Mouse (Mus musculus) NIH3T3 (cell line): Measurements from ENCODE around the gene Tmem262.
A peak's percentile ranks its signal among the peaks of the same experiment; 100 is the strongest.

Source experiments
- DNase-seq: peaks from one replicate; pipeline ENCODE4 v3.0.0-alpha.2; 2012; ENCODE audit warnings: low read depth

Tmem262 gene

GRCm38 (mm10) chr19:6079983-6080480 lies at the start of gene Tmem262:
Gene Tmem262, plus strand, starts transcription at chr19:6080033.
- DNase-seq: no peak

GRCm38 (mm10) chr19:6030520-6031280 lies 49.1 kb upstream of the Tmem262 start:
- DNase-seq: peak; percentile 42

GRCm38 (mm10) chr19:6035966-6036585 lies 43.8 kb upstream of the Tmem262 start:
- DNase-seq: no peak

- DNase-seq: no peak
Observed at GRCm38 (mm10) chr19:6037695-6038094, 42.1 kb upstream of the Tmem262 start.

GRCm38 (mm10) chr19:6038326-6038725 lies 41.5 kb upstream of the Tmem262 start:
- no peak for DNase-seq

- peak; percentile 43 for DNase-seq
Observed at GRCm38 (mm10) chr19:6040002-6040401, 39.8 kb upstream of the Tmem262 start.

- no peak for DNase-seq
Observed at GRCm38 (mm10) chr19:6042293-6042692, 37.5 kb upstream of the Tmem262 start.

GRCm38 (mm10) chr19:6044102-6044501 lies 35.7 kb upstream of the Tmem262 start:
- peak; percentile 81 for DNase-seq

- DNase-seq: no peak
Observed at GRCm38 (mm10) chr19:6045366-6046293, 34.2 kb upstream of the Tmem262 start.

- DNase-seq: peak; percentile 95
Observed at GRCm38 (mm10) chr19:6046294-6047153, 33.3 kb upstream of the Tmem262 start, which contains the start of gene Syvn1. Gene Syvn1, plus strand, starts transcription at chr19:6046576.

- peak; percentile 62 for DNase-seq
Observed at GRCm38 (mm10) chr19:6047154-6047898, 32.5 kb upstream of the Tmem262 start.

- no peak for DNase-seq
Observed at GRCm38 (mm10) chr19:6047899-6048166, 32.0 kb upstream of the Tmem262 start.

- DNase-seq: no peak
Observed at GRCm38 (mm10) chr19:6048681-6049410, 31.0 kb upstream of the Tmem262 start.

- no peak for DNase-seq
Observed at GRCm38 (mm10) chr19:6052516-6052915, 27.3 kb upstream of the Tmem262 start.

GRCm38 (mm10) chr19:6054296-6054695 lies 25.5 kb upstream of the Tmem262 start:
- no peak for DNase-seq

- DNase-seq: no peak
Observed at GRCm38 (mm10) chr19:6056696-6057095, 23.1 kb upstream of the Tmem262 start.

GRCm38 (mm10) chr19:6057313-6058096 lies 22.3 kb upstream of the Tmem262 start, which contains the start of the genes Mrpl49 and Fau:
Gene Mrpl49, minus strand, starts transcription at chr19:6057785.
Gene Fau, plus strand, starts transcription at chr19:6057844.
- DNase-seq: peak; percentile 100

GRCm38 (mm10) chr19:6058513-6058912 lies 21.3 kb upstream of the Tmem262 start:
- DNase-seq: no peak

- DNase-seq: no peak
Observed at GRCm38 (mm10) chr19:6058966-6059365, 20.9 kb upstream of the Tmem262 start.
